Mouse (Mus musculus) liver, embryonic 14.5 days (tissue): Measurements from ENCODE around the gene Olfr1101.

Experiments
- CTCF ChIP-seq: IDR thresholded peaks from 2 replicates; pipeline ENCODE4 v1.5.1; 2016; ENCODE audit warnings: antibody characterized with exemption, low read depth, control low read depth
- EP300 ChIP-seq: IDR thresholded peaks from 2 replicates; pipeline ENCODE4 v1.6.1; 2016; ENCODE audit warnings: antibody characterized with exemption, low read depth

DNA sequence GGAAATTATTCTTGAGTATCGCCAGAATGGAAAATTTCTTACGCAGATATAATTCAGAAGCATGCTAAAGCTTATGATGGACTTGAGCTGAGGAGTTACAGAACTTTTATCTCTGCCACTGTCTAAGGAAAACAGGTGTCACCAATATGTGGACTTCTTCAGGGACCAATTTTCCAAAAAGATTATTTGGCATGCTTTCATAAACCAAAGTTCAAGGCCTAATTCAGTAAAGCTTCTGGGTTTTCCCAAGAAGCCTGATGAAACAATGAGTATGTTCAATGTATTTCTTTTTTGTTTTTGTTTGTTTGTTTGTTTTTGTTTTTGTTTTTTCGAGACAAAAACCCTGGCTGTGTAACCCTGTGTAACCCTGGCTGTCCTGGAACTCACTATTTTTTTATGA is 11.2 kb downstream of the Olfr1101 start, which contains the start of gene Olfr1100:
- TF ChIP-seq EP300 (no peak), CTCF (no peak)
